Comparison of ENCODE assay signal across 8 mouse cellular contexts in genomic region chrX:7375322-7375715, GRCm38 (mm10). TPM values are rescaled to one million over a fixed set of nuclear protein-coding genes. Genes with fewer than 3 reads are reported as not detected.
DNase-seq lines count a peak whose midpoint lies in the region; ATAC-seq and TF ChIP-seq lines count a peak whose summit lies in the region.

No protein-coding gene starts in this region.

- 41% methylated on average over 5 of the region's 40 CpGs for whole genome bisulfite sequencing in limb, embryonic 14.5 days
- 27% methylated on average over 7 of the region's 40 CpGs for WGBS in stomach, postnatal 0 days

- H3K27me3 ChIP-seq in limb, embryonic 14.5 days (ENCODE audit: control insufficient read depth, insufficient read depth, low read length), result no peaks in the 10 kb centered on the region
- H3K27me3 ChIP-seq in stomach, postnatal 0 days (ENCODE audit: control insufficient read depth, insufficient read depth, low read length), result no peaks in the 10 kb centered on the region

- peak overlapping the region; percentile 65 for H3K4me2 ChIP-seq in limb, embryonic 14.5 days (replicated peaks; ENCODE audit: low read depth, low read length, severe bottlenecking)
- peak overlapping the region; percentile 75 for H3K4me2 ChIP-seq in stomach, postnatal 0 days (replicated peaks; ENCODE audit: low read depth)

- H3K4me3 ChIP-seq in limb, embryonic 14.5 days (replicated peaks; ENCODE audit: low read length), result peak overlapping the region; percentile 49
- H3K4me3 ChIP-seq in stomach, postnatal 0 days (ENCODE audit: low read depth, low read length), result peak overlapping the region; percentile 56

- no peak for DNase-seq in frontal cortex, postnatal 36 days (ENCODE audit: low spot score in 2 of 2)
- DNase-seq in thymus, adult 18-20 months, result peak; percentile 3 to 4
- DNase-seq in thymus, postnatal 0 days (ENCODE audit: low spot score), result no peak
- no peak for DNase-seq in limb, embryonic 14.5 days (ENCODE audit: low spot score)
- DNase-seq in stomach, postnatal 0 days (ENCODE audit: low spot score), result no peak
- DNase-seq in ovary, adult 18-20 months (ENCODE audit: low spot score), result no peak
- no peak for DNase-seq in frontal cortex, adult 2 months (ENCODE audit: extremely low spot score in 1 of 2, low spot score in 1 of 2)

- H3K36me3 ChIP-seq in limb, embryonic 14.5 days (ENCODE audit: control insufficient read depth, insufficient read depth, low read length), result no peaks in the 10 kb centered on the region
- no peaks in the 10 kb centered on the region for H3K36me3 ChIP-seq in stomach, postnatal 0 days (ENCODE audit: control insufficient read depth, insufficient read depth, low read length)

- TF ChIP-seq POLR2A in limb, embryonic 14.5 days (IDR thresholded peaks at IDR 0.05; ENCODE audit: borderline replicate concordance, extremely low read depth, insufficient read depth, insufficient read length), result no peak

- peak; percentile 51 for ATAC-seq in frontal cortex, adult (ENCODE audit: low TSS enrichment)
- ATAC-seq in limb, embryonic 14.5 days (ENCODE audit: low FRiP score, low read depth), result 0 out of 2 replicates have a peak, but pooled peaks have one; percentile 2
- peak; percentile 66; the same call in 1 of the 2 replicates for ATAC-seq in stomach, postnatal 0 days (ENCODE audit: low FRiP score, low TSS enrichment)

- H3K9ac ChIP-seq in limb, embryonic 14.5 days (ENCODE audit: low read depth, low read length, severe bottlenecking), result peak overlapping the region; percentile 64
- H3K9ac ChIP-seq in stomach, postnatal 0 days (ENCODE audit: low read length), result peak overlapping the region; percentile 67

- no peak for TF ChIP-seq CTCF in stomach, postnatal 0 days (IDR thresholded peaks at IDR 0.05; ENCODE audit: low read depth)

- H3K27ac ChIP-seq in limb, embryonic 14.5 days (replicated peaks; ENCODE audit: low read depth, low read length), result peak overlapping the region; percentile 88
- H3K27ac ChIP-seq in stomach, postnatal 0 days (replicated peaks), result peak overlapping the region; percentile 84

- H3K4me1 ChIP-seq in limb, embryonic 14.5 days (ENCODE audit: control insufficient read depth, insufficient read depth, low read length), result 0 out of 2 replicates have a peak, but pooled peaks cover 4% of the 10 kb centered on the region
- no peaks in the 10 kb centered on the region; the same call in 1 of the 2 replicates for H3K4me1 ChIP-seq in stomach, postnatal 0 days (replicated peaks; ENCODE audit: control insufficient read depth, insufficient read depth)

- no peak for TF ChIP-seq EP300 in stomach, postnatal 0 days (optimal IDR thresholded peaks at IDR 0.05)

- H3K9me3 ChIP-seq in limb, embryonic 14.5 days (ENCODE audit: control insufficient read depth, low read length), result no peaks in the 10 kb centered on the region
- H3K9me3 ChIP-seq in stomach, postnatal 0 days (ENCODE audit: control insufficient read depth, low read length), result no peaks in the 10 kb centered on the region

RNA-seq across cellular contexts. Expression of gene Usp27x, which starts 0.3 kb away (rescaled TPM):
- 0.21 and 0.31 TPM in 2 replicates for polyA plus RNA-seq in thymus, postnatal 0 days (2015; fragmentation: Nextera tagmentation; extraction: Ambion mirVana)
- polyA plus RNA-seq in limb, embryonic 14.5 days (2012; rRNA removed), result 3.9 and 4.5 TPM in 2 replicates
- polyA plus RNA-seq in limb, embryonic 14.5 days (2014; fragmentation: Nextera tagmentation; extraction: Ambion mirVana), result 0.51 and 0.52 TPM in 2 replicates
- 0.41 and 0.46 TPM in 2 replicates for polyA plus RNA-seq in stomach, postnatal 0 days (2015; fragmentation: Nextera tagmentation; extraction: Ambion mirVana)
- 5.3 and 5.9 TPM in 2 replicates for polyA plus RNA-seq in frontal cortex, adult 2 months (2012; rRNA removed)

RNA-seq across cellular contexts. Expression of gene Clcn5, which starts 56.2 kb away (rescaled TPM):
- polyA plus RNA-seq in thymus, postnatal 0 days (2015; fragmentation: Nextera tagmentation; extraction: Ambion mirVana), result 3.0 and 3.5 TPM in 2 replicates
- 29.3 and 31.7 TPM in 2 replicates for polyA plus RNA-seq in limb, embryonic 14.5 days (2012; rRNA removed)
- 31.0 and 36.1 TPM in 2 replicates for polyA plus RNA-seq in limb, embryonic 14.5 days (2014; fragmentation: Nextera tagmentation; extraction: Ambion mirVana)
- polyA plus RNA-seq in stomach, postnatal 0 days (2015; fragmentation: Nextera tagmentation; extraction: Ambion mirVana), result 4.1 and 5.1 TPM in 2 replicates
- polyA plus RNA-seq in frontal cortex, adult 2 months (2012; rRNA removed), result 3.9 and 4.1 TPM in 2 replicates

Comparison
In these comparisons a context has a peak if more than half of its experiments do, and no peak if none do; other contexts are left out.
1. DNase-seq: peak in thymus, adult 18-20 months (2 of 2); none in frontal cortex, postnatal 36 days (0 of 2), thymus, postnatal 0 days (single experiment), limb, embryonic 14.5 days (single experiment), stomach, postnatal 0 days (single experiment), ovary, adult 18-20 months (single experiment) and frontal cortex, adult 2 months (0 of 2).
2. ATAC-seq: peak in every context shown above with its lines; median percentile 66 in stomach, postnatal 0 days; 51 in frontal cortex, adult; 2 in limb, embryonic 14.5 days.